Mouse (Mus musculus) lung, postnatal 0 days (tissue): ENCODE data around the gene P2ry1. TPM values are rescaled to one million over a fixed set of nuclear protein-coding genes. Genes with fewer than 3 reads are reported as not detected.

Source experiments
- ATAC-seq: fragments of 200-750 bp; cut with Nextera tagmentation; 2 replicates; pipeline ENCODE4 v1.8.0; 2017; ENCODE audit warnings: moderate library complexity
- DNase-seq: peaks from one replicate; pipeline ENCODE4 v3.0.0-alpha.2; 2016; ENCODE audit warnings: low spot score
- H3K27ac ChIP-seq: fragments of 300-500 bp; sonication (generic); 2 replicates; pipeline ENCODE4 v1.5.1; 2014; ENCODE audit warnings: antibody characterized with exemption, mild to moderate bottlenecking, low read length, mixed read lengths
- H3K27me3 ChIP-seq: fragments of 300-500 bp; sonication (generic); replicated peaks from 2 replicates; pipeline ENCODE4 v1.6.1; 2014; ENCODE audit warnings: low read length, mixed read lengths; ENCODE audit not compliant: insufficient read depth
- H3K36me3 ChIP-seq: fragments of 300-500 bp; sonication (generic); 2 replicates; pipeline ENCODE4 v1.6.1; 2014; ENCODE audit warnings: low read length, mixed read lengths; ENCODE audit not compliant: insufficient read depth
- H3K4me1 ChIP-seq: fragments of 300-500 bp; sonication (generic); 2 replicates; pipeline ENCODE4 v1.6.1; 2014; ENCODE audit warnings: antibody characterized with exemption, low read depth, low read length, mixed read lengths; ENCODE audit not compliant: insufficient read depth
- H3K4me2 ChIP-seq: fragments of 300-500 bp; sonication (generic); replicated peaks from 2 replicates; pipeline ENCODE4 v1.6.1; 2014; ENCODE audit warnings: low read depth, mild to moderate bottlenecking, low read length, moderate library complexity, mixed read lengths
- H3K4me3 ChIP-seq: fragments of 300-500 bp; sonication (generic); 2 replicates; pipeline ENCODE4 v1.5.1; 2014; ENCODE audit warnings: low read depth, low read length
- H3K9ac ChIP-seq: fragments of 300-500 bp; sonication (generic); replicated peaks from 2 replicates; pipeline ENCODE4 v1.6.1; 2014; ENCODE audit warnings: low read depth, mild to moderate bottlenecking
- H3K9me3 ChIP-seq: fragments of 300-500 bp; sonication (generic); 2 replicates; pipeline ENCODE4 v1.6.1; 2016; ENCODE audit warnings: low read length, mixed read lengths
- CTCF ChIP-seq: IDR thresholded peaks from 2 replicates; pipeline ENCODE4 v1.5.1; 2016; ENCODE audit warnings: antibody characterized with exemption, mild to moderate bottlenecking
- EP300 ChIP-seq: IDR thresholded peaks from 2 replicates; pipeline ENCODE4 v1.6.1; 2016; ENCODE audit warnings: antibody characterized with exemption, mild to moderate bottlenecking, control low read depth
- WGBS: fragments of 180-500 bp; shearing (Covaris S2); extraction: QIAGEN DNeasy Blood & Tissue Kit; methylation state at CpG from one replicate; pipeline ENCODE4 v1.1.7; 2014; 5-methylcytosine and 5-hydroxymethylcytosine counted together
- polyA plus RNA-seq: library from polyadenylated mRNA; unstranded; fragments of >200 nt; fragmentation: Nextera tagmentation; extraction: Ambion mirVana; gene quantifications from 2 replicates; pipeline ENCODE4 v1.2.1, GENCODE M21; 2015

The P2ry1 gene
- polyA plus RNA-seq, 1 experiment from 2014 or later = 3.0 TPM

- H3K4me3 ChIP-seq = no peak overlapping the region
- no peak for TF ChIP-seq CTCF
- no peak for TF ChIP-seq EP300
- no peaks in the 10 kb centered on the region for H3K4me1 ChIP-seq
- H3K27me3 ChIP-seq = no peaks in the 10 kb centered on the region
- DNase-seq (no peak), ATAC-seq (no peak)
- H3K36me3 ChIP-seq = no peaks in the 10 kb centered on the region
- no peaks in the 10 kb centered on the region for H3K9me3 ChIP-seq
- no peak overlapping the region for H3K9ac ChIP-seq
- WGBS = 59% methylated on average over 5 of the region's 5 CpGs
- no peak overlapping the region for H3K4me2 ChIP-seq
- no peak overlapping the region for H3K27ac ChIP-seq
Observed at GRCm38 (mm10) chr3:61011660-61012059, 9.1 kb downstream of the P2ry1 start.

- Histone ChIP-seq H3K27me3 (no peaks in the 10 kb centered on the region), H3K36me3 (no peaks in the 10 kb centered on the region), H3K4me2 (no peak overlapping the region), H3K27ac (no peak overlapping the region), H3K4me1 (no peaks in the 10 kb centered on the region), H3K4me3 (no peak overlapping the region), H3K9ac (no peak overlapping the region), H3K9me3 (no peaks in the 10 kb centered on the region)
- ATAC-seq = no peak
- TF ChIP-seq EP300 (no peak), CTCF (no peak)
- no peak for DNase-seq
Observed at GRCm38 (mm10) chr3:61012550-61012949, 10.0 kb downstream of the P2ry1 start.

- Histone ChIP-seq H3K4me2 (no peak overlapping the region), H3K4me3 (no peak overlapping the region), H3K9ac (no peak overlapping the region), H3K4me1 (no peaks in the 10 kb centered on the region), H3K9me3 (no peaks in the 10 kb centered on the region), H3K27me3 (no peaks in the 10 kb centered on the region), H3K36me3 (no peaks in the 10 kb centered on the region), H3K27ac (no peak overlapping the region)
- 75% methylated on average over 2 of the region's 2 CpGs for WGBS
- DNase-seq (no peak), ATAC-seq (no peak)
- TF ChIP-seq EP300 (no peak), CTCF (no peak)
Observed at GRCm38 (mm10) chr3:61016733-61017132, 14.1 kb downstream of the P2ry1 start.

- 39% methylated on average over 4 of the region's 4 CpGs for WGBS
Observed at GRCm38 (mm10) chr3:61032100-61032499, 29.5 kb downstream of the P2ry1 start.

GRCm38 (mm10) chr3:61035633-61036032, 33.0 kb downstream of the P2ry1 start:
- DNase-seq (no peak), ATAC-seq (no peak)
- no peak for TF ChIP-seq EP300
- TF ChIP-seq CTCF = no peak
- WGBS = 73% methylated on average over 5 of the region's 5 CpGs
- H3K4me2 ChIP-seq = no peak overlapping the region
- H3K36me3 ChIP-seq = no peaks in the 10 kb centered on the region
- no peaks in the 10 kb centered on the region for H3K27me3 ChIP-seq
- no peak overlapping the region for H3K9ac ChIP-seq
- no peaks in the 10 kb centered on the region for H3K9me3 ChIP-seq
- H3K4me3 ChIP-seq = no peak overlapping the region
- H3K4me1 ChIP-seq = no peaks in the 10 kb centered on the region
- no peak overlapping the region for H3K27ac ChIP-seq

More at GRCm38 (mm10) chr3:61032100-61032499, 29.5 kb downstream of the P2ry1 start:
- H3K36me3 ChIP-seq = no peaks in the 10 kb centered on the region
- no peak overlapping the region for H3K4me3 ChIP-seq
- H3K9me3 ChIP-seq = no peaks in the 10 kb centered on the region
- H3K4me1 ChIP-seq = no peaks in the 10 kb centered on the region
- DNase-seq (no peak), ATAC-seq (no peak)
- H3K27me3 ChIP-seq = no peaks in the 10 kb centered on the region
- H3K4me2 ChIP-seq = no peak overlapping the region
- H3K27ac ChIP-seq = no peak overlapping the region
- H3K9ac ChIP-seq = no peak overlapping the region
- TF ChIP-seq CTCF (no peak), EP300 (no peak)

GRCm38 (mm10) chr3:61039916-61040315, 37.3 kb downstream of the P2ry1 start:
- Histone ChIP-seq H3K4me2 (no peak overlapping the region), H3K4me3 (no peak overlapping the region), H3K27me3 (no peaks in the 10 kb centered on the region), H3K36me3 (no peaks in the 10 kb centered on the region), H3K9ac (no peak overlapping the region), H3K27ac (no peak overlapping the region), H3K4me1 (no peaks in the 10 kb centered on the region), H3K9me3 (no peaks in the 10 kb centered on the region)
- 65% methylated on average over 5 of the region's 5 CpGs for WGBS
- no peak for DNase-seq
- TF ChIP-seq CTCF (no peak), EP300 (no peak)
- ATAC-seq = no peak

GRCm38 (mm10) chr3:61049976-61050672, 47.5 kb downstream of the P2ry1 start:
- no peak for DNase-seq
- TF ChIP-seq EP300 (no peak), CTCF (no peak)
- Histone ChIP-seq H3K9ac (no peak overlapping the region), H3K4me1 (no peaks in the 10 kb centered on the region), H3K4me2 (no peak overlapping the region), H3K4me3 (no peak overlapping the region), H3K27me3 (no peaks in the 10 kb centered on the region), H3K36me3 (no peaks in the 10 kb centered on the region), H3K9me3 (no peaks in the 10 kb centered on the region), H3K27ac (no peak overlapping the region)
- no peak for ATAC-seq
- 67% methylated on average over 3 of the region's 3 CpGs for WGBS
